Mouse (Mus musculus) thymus, postnatal 0 days (tissue): ENCODE data around the gene Il17rd. TPM values are rescaled to one million over a fixed set of nuclear protein-coding genes. Genes with fewer than 3 reads are reported as not detected.

Experiments
- DNase-seq: peaks from one replicate; pipeline ENCODE4 v3.0.0-alpha.2; 2015; ENCODE audit warnings: low spot score
- polyA plus RNA-seq: library from polyadenylated mRNA; unstranded; fragments of >200 nt; fragmentation: Nextera tagmentation; extraction: Ambion mirVana; gene quantifications from 2 replicates; pipeline ENCODE4 v1.2.1, GENCODE M21; 2015

Gene Il17rd
- polyA plus RNA-seq, 1 experiment from 2014 or later, result 0.20 TPM

DNA sequence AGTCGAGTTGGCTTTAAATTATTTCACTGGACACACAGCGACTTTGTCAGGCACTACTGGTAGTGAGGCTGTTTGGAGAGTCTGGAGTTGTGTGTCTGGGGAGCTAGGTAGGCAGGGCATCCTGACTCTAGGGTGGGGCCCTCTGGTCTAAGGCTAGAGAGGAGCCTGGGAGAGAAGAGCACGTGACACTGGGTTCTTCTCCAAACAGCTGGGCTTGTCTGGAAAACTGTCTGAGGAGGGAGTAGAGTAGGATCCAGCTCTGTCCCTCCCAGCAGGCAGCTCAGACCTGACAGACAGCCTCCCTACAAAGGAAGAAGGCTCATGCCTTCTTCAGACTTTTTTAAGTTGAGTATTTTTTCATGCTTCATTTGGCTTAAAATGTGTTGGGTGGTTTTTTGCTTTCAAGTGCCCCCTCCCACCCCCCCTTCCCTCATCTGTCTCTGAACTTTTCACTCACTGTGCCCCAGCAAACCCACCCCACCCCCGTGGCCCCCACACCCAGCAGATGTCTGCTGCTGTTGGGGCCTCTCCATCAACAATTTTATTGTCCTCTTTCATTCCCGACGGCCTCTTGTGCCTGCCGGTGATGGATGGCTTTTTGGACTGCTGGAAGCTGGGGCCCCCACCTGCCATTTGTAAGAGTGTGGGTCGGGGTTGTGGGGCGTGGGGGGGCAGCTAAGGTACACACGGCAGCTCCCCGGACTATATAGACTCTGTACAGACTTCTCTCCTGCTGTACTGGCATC, 5.7 kb downstream of the Il17rd start:
- no peak for DNase-seq

DNA sequence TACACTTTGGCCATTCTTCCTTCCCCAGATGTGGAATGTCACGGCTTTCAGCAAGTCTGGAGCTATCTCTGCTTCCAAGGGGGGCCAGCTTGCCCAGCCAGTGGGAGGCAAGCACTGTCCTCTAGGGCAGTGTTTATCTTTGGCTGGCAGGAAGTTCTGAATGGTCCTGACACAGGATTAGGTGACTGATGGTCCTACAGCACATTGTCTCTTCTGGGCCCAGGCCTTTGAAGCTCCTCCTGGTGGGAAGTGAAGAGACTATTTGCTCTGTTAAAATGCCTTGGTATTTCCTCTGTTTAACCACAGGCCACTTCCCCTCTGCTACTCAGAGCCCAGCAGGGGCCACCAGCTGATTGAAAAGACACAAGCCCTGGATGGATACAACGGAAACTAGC, 6.2 kb downstream of the Il17rd start:
- peak; percentile 42 for DNase-seq

- no peak for DNase-seq
Observed at GRCm38 (mm10) chr14:27048231-27048956, 9.7 kb downstream of the Il17rd start.

DNA sequence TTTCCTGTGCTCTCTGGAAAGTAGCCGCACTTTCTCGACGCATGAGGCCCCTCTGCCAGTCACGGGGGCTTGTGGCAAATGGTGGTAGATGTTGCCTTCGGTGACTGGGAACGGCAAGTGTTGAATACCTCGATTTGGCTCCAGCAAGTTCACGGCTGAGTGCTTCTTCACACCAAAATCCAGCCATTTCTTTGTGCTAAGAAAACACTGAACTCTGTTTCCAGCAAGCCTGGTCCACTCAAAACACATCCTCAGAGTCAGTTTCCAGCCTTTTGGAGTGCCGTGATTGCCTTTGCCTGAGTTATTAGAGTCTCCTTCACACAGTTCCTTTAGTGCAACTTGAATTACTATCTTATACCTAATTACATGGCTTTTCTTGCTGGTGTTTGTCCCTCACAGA, 11.3 kb downstream of the Il17rd start:
- DNase-seq, result no peak

DNA sequence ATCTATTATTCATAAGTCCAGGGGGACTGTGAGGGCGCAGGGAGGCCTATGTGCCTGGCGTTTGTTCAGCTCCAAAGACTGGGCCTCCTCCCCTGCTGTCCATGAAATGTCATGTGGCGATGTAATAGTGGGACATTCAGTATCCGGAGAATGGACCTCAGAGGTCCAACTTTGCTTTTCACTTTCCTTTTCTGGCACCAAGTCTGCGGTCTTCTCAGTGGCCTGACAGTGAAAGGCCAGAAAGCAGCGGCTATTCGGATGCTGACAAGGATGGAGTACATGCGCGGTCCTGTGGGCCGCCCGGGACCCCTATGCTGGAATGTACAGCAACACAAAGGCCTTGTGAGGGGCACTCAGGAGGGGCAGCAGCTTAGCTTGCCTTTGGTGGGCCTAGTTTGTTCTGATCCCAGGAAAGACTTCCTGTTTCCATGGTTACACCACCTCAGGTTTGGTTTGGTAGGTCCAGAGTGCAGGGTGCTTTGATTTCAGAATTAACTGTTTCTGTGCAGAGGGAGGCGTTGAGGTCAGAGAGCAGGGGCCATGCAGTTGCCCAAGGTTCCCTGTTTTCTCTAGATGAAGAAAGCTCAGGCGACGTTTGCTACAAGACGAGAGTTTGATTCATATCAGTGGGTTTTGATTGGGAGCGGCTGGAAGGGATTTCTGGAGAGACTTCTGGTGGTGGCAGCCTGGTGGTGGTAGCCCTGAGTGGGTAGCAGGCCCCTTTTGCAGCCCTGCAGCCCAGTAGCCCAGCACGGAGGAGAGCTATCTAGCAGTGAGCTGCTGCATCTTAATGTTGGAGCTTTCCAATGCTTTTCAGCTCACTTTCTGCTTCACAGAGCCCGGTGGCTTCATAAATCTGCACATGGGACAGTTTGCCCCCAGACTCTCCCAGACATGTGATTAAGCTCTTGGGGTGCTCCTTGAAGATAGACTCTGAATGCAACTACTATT, 12.1 kb downstream of the Il17rd start:
- no peak for DNase-seq

GRCm38 (mm10) chr14:27051511-27051895, 12.8 kb downstream of the Il17rd start:
- DNase-seq, result no peak

GRCm38 (mm10) chr14:27058535-27059223, 19.9 kb downstream of the Il17rd start:
- no peak for DNase-seq

- DNase-seq, result no peak
Observed at GRCm38 (mm10) chr14:27059224-27059558, 20.4 kb downstream of the Il17rd start.

- DNase-seq, result no peak
Observed at GRCm38 (mm10) chr14:27063338-27063737, 24.6 kb downstream of the Il17rd start.

DNA sequence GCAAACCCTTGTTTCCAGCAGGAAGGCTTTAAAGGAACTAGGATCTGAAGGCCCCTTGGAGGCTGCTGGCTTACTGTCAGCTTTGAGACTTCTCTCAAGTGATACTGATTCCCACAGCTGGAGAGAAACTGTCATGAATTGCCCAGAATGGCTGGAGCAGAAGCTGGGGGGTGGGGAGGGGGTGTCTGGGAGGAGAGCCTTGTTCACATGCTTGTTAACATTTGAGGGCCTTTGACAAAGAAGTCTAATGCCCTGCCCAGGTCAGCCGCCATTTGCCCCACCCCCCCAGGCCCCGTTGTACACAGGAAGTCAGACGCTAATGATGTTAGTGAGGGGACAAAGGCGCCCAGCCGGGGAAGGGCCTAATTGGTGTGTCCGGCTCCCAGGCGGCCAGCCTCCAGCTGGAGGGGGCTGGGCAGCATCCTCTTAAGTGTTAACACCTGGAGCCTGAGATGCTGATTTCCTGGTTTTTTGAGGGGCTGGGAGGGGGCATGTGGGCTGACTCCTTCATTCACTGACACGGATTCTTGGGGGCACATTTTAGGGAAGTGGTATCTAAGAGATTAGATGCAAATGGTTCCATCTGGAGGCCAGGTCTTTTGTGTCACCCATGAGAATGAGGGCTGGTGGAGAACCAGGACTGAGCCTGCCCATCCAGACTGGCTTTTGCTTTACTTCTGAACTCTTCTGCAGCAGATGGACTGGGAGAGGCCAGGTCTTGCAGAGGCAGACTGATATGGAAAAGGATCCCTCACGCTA, 27.6 kb downstream of the Il17rd start:
- no peak for DNase-seq

GRCm38 (mm10) chr14:27067866-27068271, 29.1 kb downstream of the Il17rd start:
- DNase-seq, result no peak

GRCm38 (mm10) chr14:27069434-27070097, 30.8 kb downstream of the Il17rd start:
- DNase-seq, result no peak

GRCm38 (mm10) chr14:27070128-27070527, 31.4 kb downstream of the Il17rd start:
- no peak for DNase-seq

DNA sequence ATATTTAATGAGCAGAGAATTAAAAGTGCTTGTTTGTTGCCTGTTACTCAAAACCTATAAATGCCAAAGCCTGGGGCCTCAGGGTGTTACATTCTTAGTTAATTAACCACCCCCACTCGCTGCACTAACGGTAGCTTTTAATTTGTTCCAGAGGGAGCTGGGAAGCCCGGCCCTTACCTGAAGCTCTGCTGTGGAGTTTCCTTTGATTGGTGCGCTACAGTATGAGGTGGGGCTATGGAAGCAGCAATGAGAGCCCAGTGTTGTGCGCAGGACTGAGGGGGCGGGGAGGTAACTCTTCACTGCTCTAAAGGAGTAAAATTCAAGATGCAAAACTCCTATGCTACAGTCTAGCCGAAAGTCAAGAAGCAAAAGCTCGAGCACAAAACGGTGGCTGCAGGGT, 32.0 kb downstream of the Il17rd start:
- DNase-seq, result no peak

DNA sequence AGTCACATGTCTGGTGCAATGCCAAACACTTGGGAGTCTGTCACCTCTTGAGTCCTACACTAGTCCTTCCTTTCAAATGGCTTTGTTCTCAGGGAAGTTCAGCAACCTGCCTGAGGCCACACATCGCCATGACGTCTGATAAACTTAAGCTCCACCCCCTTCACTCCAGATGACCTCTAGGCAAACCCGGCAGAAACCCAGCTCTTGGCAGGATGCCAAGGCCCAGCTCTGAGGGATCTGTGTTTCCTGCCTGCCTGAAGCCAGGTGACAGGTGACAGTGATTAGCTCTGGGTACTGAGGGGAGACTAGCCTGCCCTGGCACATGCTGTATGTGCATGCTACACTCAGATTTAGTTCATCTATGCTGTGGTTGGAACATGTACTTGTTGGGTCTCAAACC, 33.2 kb downstream of the Il17rd start:
- DNase-seq, result no peak

DNA sequence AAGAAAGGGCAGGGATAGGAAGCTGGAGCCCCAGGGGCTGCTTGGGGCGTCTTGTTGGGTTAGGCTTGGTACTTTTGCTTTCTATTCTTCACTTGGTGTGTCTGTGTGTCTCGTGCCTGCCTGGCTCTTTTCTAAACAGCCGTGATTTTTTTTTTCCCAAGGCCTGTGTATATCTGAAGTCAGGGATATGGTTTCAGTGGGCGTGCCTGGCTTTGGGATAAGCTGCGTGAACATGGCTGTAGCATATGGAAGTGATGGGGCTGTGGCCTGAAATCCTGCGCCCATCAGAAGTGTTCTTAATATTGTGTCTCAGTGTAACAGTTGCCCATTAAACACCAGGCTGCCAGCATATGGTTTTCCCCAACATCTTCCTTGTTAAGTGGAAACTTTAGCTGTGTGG, 36.3 kb downstream of the Il17rd start:
- no peak for DNase-seq

- no peak for DNase-seq
Observed at GRCm38 (mm10) chr14:27075909-27076521, 37.3 kb downstream of the Il17rd start.

DNA sequence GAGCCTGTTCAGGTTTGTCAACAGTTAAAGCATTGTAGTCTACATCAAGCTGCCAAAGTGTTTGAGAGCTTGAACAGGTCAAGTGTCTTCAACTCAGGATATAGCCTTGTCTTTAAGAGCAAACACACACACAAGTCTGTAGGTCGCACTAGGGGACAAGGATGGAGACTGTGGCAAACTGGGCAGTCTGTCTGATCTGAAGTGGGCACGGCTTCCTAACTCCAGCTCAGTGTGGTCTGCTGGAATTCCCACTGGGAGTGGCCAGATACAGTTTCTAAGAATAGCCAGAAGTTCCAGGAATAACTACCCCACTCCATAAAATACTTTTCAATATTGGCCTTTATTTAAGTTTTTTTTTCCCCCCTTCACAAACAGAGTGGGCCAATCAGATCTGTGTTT, 37.8 kb downstream of the Il17rd start:
- no peak for DNase-seq

DNA sequence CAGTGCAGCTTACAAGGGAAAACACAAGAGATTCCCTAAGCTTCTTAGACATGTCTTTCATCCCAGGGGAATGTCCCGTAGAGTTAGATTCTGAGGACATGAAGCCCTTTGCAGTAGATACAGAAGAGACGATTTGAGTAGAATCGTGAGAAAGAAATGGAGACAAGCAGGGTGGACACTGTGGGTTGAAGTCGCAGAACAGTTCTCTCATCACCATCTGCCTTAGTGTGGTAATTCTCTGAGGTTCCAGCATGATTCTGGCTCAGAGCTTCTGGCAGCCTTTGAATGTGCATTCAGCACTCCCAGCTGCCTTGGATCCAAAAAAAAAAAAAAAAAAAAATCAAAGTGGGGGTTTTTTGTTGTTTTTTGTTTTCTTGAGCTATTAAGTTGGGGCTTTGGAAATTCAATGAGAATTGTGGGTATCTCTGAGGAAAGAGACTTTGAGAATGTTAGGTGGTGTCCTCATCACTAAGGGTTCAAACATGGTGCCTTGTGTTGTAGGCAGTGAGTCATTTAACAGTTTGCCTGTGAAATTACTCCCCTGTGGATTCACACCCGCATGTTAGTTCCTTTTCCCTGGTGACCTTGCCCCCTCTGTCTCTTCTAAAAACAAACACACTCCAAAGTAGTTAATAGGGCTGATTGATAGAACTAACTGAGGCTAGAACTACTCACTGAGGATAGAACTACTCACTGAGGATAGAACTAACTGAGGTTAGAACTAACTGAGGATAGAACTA, 43.0 kb downstream of the Il17rd start:
- DNase-seq, result no peak
